Comparison of ENCODE assay signal across 1 mouse cellular context in the genomic region with DNA sequence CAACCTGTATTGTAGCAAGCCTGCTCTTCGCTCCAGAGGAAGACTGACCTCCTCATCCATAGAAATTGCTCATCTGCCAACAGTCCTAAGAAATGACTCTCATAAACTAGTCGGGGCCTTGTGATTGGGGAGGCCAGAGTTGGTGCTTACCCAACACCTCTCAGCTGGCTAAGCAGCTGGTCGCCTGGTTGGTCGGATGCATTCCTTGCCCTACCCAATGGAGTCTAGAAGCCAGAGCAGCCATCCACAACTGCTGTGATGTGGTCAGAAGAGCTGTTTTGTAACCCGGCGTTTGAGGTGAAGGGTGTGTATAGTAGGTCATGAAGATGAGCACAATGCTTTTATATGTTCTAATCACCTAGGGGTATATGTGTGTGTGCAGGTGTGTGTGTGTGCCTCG.
TF ChIP-seq lines count a peak whose summit lies in the region.

No protein-coding gene starts in this region.

TF ChIP-seq in myocyte, 11 proteins besides CTCF, POLR2A, EP300 and RAD21 (continued from another document):
- peak in 1 of 3 experiments; percentile 87 for TF ChIP-seq MYOG (IDR thresholded peaks at IDR 0.05; ENCODE audit: control insufficient read depth in 1 of 3, insufficient read depth in 1 of 3, insufficient read length in 2 of 3, low read depth in 2 of 3)
